Comparison of ENCODE assay signal across 8 mouse cellular contexts in genomic region chr17:23192453-23193379, GRCm38 (mm10). TPM values are rescaled to one million over a fixed set of nuclear protein-coding genes. Genes with fewer than 3 reads are reported as not detected.
DNase-seq lines count a peak whose midpoint lies in the region; ATAC-seq and TF ChIP-seq lines count a peak whose summit lies in the region.

TSS of gene Zfp40 (minus strand) at chr17:23193252.

- H3K27me3 ChIP-seq in heart, embryonic 12.5 days (replicated peaks): no peaks in the 10 kb centered on the region
- H3K27me3 ChIP-seq in kidney, postnatal 0 days (ENCODE audit: insufficient read depth, low read length): no peaks in the 10 kb centered on the region
- no peaks in the 10 kb centered on the region for H3K27me3 ChIP-seq in liver, embryonic 11.5 days (replicated peaks; ENCODE audit: control insufficient read depth, insufficient read depth, low read length)
- H3K27me3 ChIP-seq in stomach, embryonic 14.5 days (ENCODE audit: control insufficient read depth, insufficient read depth, low read length): no peaks in the 10 kb centered on the region

- peak within 1 kb of the TSS; percentile 75 for H3K9ac ChIP-seq in heart, embryonic 12.5 days
- peak within 1 kb of the TSS; percentile 75 for H3K9ac ChIP-seq in kidney, postnatal 0 days (ENCODE audit: low read depth, low read length)
- peak within 1 kb of the TSS; percentile 75 for H3K9ac ChIP-seq in liver, embryonic 11.5 days (ENCODE audit: low read depth, low read length)
- peak within 1 kb of the TSS; percentile 49 for H3K9ac ChIP-seq in stomach, embryonic 14.5 days (replicated peaks; ENCODE audit: low read depth, low read length)

- H3K27ac ChIP-seq in heart, embryonic 12.5 days (ENCODE audit: poor library complexity, severe bottlenecking): peak within 1 kb of the TSS; percentile 83
- peak within 1 kb of the TSS; percentile 65 for H3K27ac ChIP-seq in kidney, postnatal 0 days
- peak within 1 kb of the TSS; percentile 71; the same call in 1 of the 2 replicates for H3K27ac ChIP-seq in liver, embryonic 11.5 days (ENCODE audit: low read depth, low read length)
- peak within 1 kb of the TSS; percentile 61; the same call in 1 of the 2 replicates for H3K27ac ChIP-seq in stomach, embryonic 14.5 days (ENCODE audit: low read length)

- peaks cover 6% of the 10 kb centered on the region for H3K4me1 ChIP-seq in heart, embryonic 12.5 days (replicated peaks)
- H3K4me1 ChIP-seq in kidney, postnatal 0 days (replicated peaks; ENCODE audit: insufficient read depth, low read length): peaks cover 6% of the 10 kb centered on the region; the same call in 1 of the 2 replicates
- H3K4me1 ChIP-seq in liver, embryonic 11.5 days (replicated peaks; ENCODE audit: control insufficient read depth, insufficient read depth, low read length): peaks cover 4% of the 10 kb centered on the region; the same call in 1 of the 2 replicates
- no peaks in the 10 kb centered on the region; the same call in 1 of the 2 replicates for H3K4me1 ChIP-seq in stomach, embryonic 14.5 days (ENCODE audit: control insufficient read depth, insufficient read depth, low read length)

- peak within 1 kb of the TSS; percentile 66 for H3K4me2 ChIP-seq in heart, embryonic 12.5 days
- peak within 1 kb of the TSS; percentile 86 for H3K4me2 ChIP-seq in kidney, postnatal 0 days (ENCODE audit: low read length)
- peak within 1 kb of the TSS; percentile 74 for H3K4me2 ChIP-seq in liver, embryonic 11.5 days
- H3K4me2 ChIP-seq in stomach, embryonic 14.5 days (replicated peaks; ENCODE audit: low read depth, low read length): peak within 1 kb of the TSS; percentile 63

- peak; percentile 91 for DNase-seq in CD4-positive helper T cell, adult 2 months (ENCODE audit: low read depth, low spot score)
- peak; percentile 87 for DNase-seq in brain, embryonic 18.5 days (ENCODE audit: low read depth, low spot score)
- DNase-seq in kidney, postnatal 0 days (ENCODE audit: low spot score): peak; percentile 96
- DNase-seq in liver, embryonic 11.5 days (ENCODE audit: low spot score): peak; percentile 81
- DNase-seq in naive thymus-derived CD4-positive, alpha-beta T cell, adult 2 months (ENCODE audit: low read depth): peak; percentile 92

- peak within 1 kb of the TSS; percentile 87 for H3K4me3 ChIP-seq in heart, embryonic 12.5 days
- H3K4me3 ChIP-seq in kidney, postnatal 0 days (replicated peaks; ENCODE audit: low read depth, low read length): peak within 1 kb of the TSS; percentile 74
- H3K4me3 ChIP-seq in liver, embryonic 11.5 days (ENCODE audit: low read depth, low read length): peak within 1 kb of the TSS; percentile 72
- peak within 1 kb of the TSS; percentile 61 for H3K4me3 ChIP-seq in stomach, embryonic 14.5 days (ENCODE audit: low read depth, low read length)

- WGBS in heart, embryonic 12.5 days: 5% methylated on average over 27 of the region's 27 CpGs
- 3% methylated on average over 27 of the region's 27 CpGs for WGBS in kidney, postnatal 0 days
- WGBS in liver, embryonic 11.5 days: 6% methylated on average over 27 of the region's 27 CpGs
- 4% methylated on average over 27 of the region's 27 CpGs for WGBS in stomach, embryonic 14.5 days

- peaks cover 4% of the 10 kb centered on the region; the same call in 1 of the 2 replicates for H3K36me3 ChIP-seq in heart, embryonic 12.5 days
- H3K36me3 ChIP-seq in kidney, postnatal 0 days (ENCODE audit: insufficient read depth, low read length): no peaks in the 10 kb centered on the region
- H3K36me3 ChIP-seq in liver, embryonic 11.5 days (ENCODE audit: control insufficient read depth, insufficient read depth, low read length): no peaks in the 10 kb centered on the region
- no peaks in the 10 kb centered on the region for H3K36me3 ChIP-seq in stomach, embryonic 14.5 days (ENCODE audit: control insufficient read depth, insufficient read depth, low read length)

- no peaks in the 10 kb centered on the region for H3K9me3 ChIP-seq in heart, embryonic 12.5 days (replicated peaks)
- H3K9me3 ChIP-seq in kidney, postnatal 0 days (replicated peaks; ENCODE audit: low read length): no peaks in the 10 kb centered on the region
- H3K9me3 ChIP-seq in liver, embryonic 11.5 days (ENCODE audit: control insufficient read depth, low read length): no peaks in the 10 kb centered on the region
- no peaks in the 10 kb centered on the region for H3K9me3 ChIP-seq in stomach, embryonic 14.5 days (ENCODE audit: control insufficient read depth, low read depth, low read length)

- ATAC-seq in erythroid progenitor cell, adult 5-6 weeks (replicated peaks; ENCODE audit: low FRiP score, poor library complexity, severe bottlenecking): peak; percentile 95
- ATAC-seq in heart, embryonic 12.5 days (ENCODE audit: insufficient number of reproducible peaks, low FRiP score): peak; percentile 100
- ATAC-seq in kidney, postnatal 0 days (replicated peaks; ENCODE audit: low FRiP score, low read depth): peak; percentile 100
- ATAC-seq in liver, embryonic 11.5 days (replicated peaks; ENCODE audit: low FRiP score): peak; percentile 99
- ATAC-seq in stomach, embryonic 14.5 days (ENCODE audit: insufficient number of reproducible peaks, insufficient read depth, low FRiP score, low read depth): peak; percentile 100

- no peak for TF ChIP-seq CTCF in kidney, postnatal 0 days (IDR thresholded peaks at IDR 0.05; ENCODE audit: low read depth)

RNA-seq across cellular contexts. Expression of gene Zfp40, which starts in this region (rescaled TPM):
- total RNA-seq in erythroid progenitor cell, adult 5-6 weeks (2015; ENCODE audit: low replicate concordance): 3.6 and 14.7 TPM in 2 replicates
- total RNA-seq in erythroid progenitor cell, adult 5-6 weeks (2017; ENCODE audit: low replicate concordance): 0.61 TPM in 1 of 2 replicates, not detected in the other
- 10.2 and 11.4 TPM in 2 replicates for polyA plus RNA-seq in heart, embryonic 12.5 days (2016; fragmentation: Nextera tagmentation; extraction: Ambion mirVana)
- 8.6 and 10.0 TPM in 2 replicates for polyA plus RNA-seq in kidney, postnatal 0 days (2015; fragmentation: Nextera tagmentation; extraction: Ambion mirVana)
- 5.6 and 6.6 TPM in 2 replicates for polyA plus RNA-seq in liver, embryonic 11.5 days (2014; fragmentation: Nextera tagmentation; extraction: Ambion mirVana)
- polyA plus RNA-seq in stomach, embryonic 14.5 days (2014; fragmentation: Nextera tagmentation; extraction: Ambion mirVana): 18.6 and 20.0 TPM in 2 replicates

Comparison
In these comparisons a context has a peak if more than half of its experiments do, and no peak if none do; other contexts are left out.
1. Peak in every context shown above with its lines: DNase-seq, ATAC-seq, H3K4me3 ChIP-seq and H3K27ac ChIP-seq.